Mouse (Mus musculus) adrenal gland, adult 18-20 months (tissue): ENCODE data around the gene Cyp3a44. TPM values are rescaled to one million over a fixed set of nuclear protein-coding genes. Genes with fewer than 3 reads are reported as not detected.
"Not testable (repeated sequence)": the region's sequence is repeated elsewhere in the genome, so short reads cannot be mapped to it uniquely, and the experiment has no call there.

Source experiments
- DNase-seq, 2 experiments: peaks; one replicate each; pipeline ENCODE4 v3.0.0; 2021 to 2022; ENCODE audit warnings: low spot score in 2 of 2
- long read RNA-seq, 2 experiments: library from polyadenylated mRNA; stranded (forward); transcript quantifications; one replicate each; pipeline ENCODE4 v2.0.0; 2021
- total RNA-seq, 2 experiments: library from RNA; stranded (reverse); gene quantifications; 1 replicate in 1 of 2; 2 replicates in 1 of 2; pipeline ENCODE4 v1.2.3; 2021

The Cyp3a44 gene
- total RNA-seq: under 1 TPM in 1 of 2 experiments, not detected in 1; 0.36 TPM
- long read RNA-seq, experiment 1: 0 reads
- long read RNA-seq, experiment 2: 0 reads

DNA sequence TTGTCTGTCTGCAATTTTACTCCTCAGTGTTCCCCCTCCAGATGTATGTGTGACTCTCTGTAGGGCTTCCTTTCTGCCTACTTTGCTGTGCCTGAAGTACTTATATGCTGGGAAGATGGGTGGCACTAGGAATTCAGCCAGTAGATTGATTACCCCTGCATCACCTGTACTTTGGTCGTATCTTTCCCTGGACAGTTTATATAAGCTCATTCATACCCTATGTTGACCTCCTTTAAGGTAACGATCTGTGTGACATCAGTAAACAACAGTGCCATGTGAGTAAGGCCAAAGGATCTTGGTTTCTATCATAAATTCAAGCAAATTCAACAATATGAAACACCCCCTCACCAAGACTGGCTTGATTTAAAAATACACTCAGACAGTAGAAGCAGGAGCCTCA lies at the start of gene Cyp3a44:
Gene Cyp3a44 (minus strand): TSS at position 79 of the 400 bp plus-strand sequence.
- DNase-seq: not testable (repeated sequence)

- not testable (repeated sequence) for DNase-seq
These were observed 5.4 kb downstream of the Cyp3a44 start for GRCm38 (mm10) chr5:145800229-145800628.

- DNase-seq: not testable (repeated sequence)
These were observed 12.4 kb downstream of the Cyp3a44 start for GRCm38 (mm10) chr5:145793232-145793631.

DNA sequence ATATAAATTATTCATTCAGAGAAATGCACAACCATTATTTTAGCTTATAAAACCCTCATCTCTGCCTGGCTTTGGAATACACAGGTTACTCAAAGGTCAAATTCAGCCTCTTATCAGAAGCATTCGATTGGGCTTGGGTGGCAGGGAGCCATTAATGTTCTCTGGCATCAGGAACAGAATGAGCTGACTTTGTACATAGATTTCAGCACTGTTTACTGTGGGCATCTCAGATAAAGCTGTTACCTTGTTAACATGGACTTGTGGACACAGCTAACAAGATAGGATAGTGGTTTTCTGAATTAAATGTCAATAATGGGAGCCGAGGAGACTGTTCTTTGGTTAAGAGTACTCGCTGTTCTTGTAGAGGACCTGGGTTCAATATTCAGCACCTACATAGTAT lies 68.2 kb downstream of the Cyp3a44 start:
- DNase-seq: not testable (repeated sequence)

Other genes with a start within 250 kb of the Cyp3a44 start
- not detected for gene Cyp3a41b, start 221.1 kb downstream of the Cyp3a44 start, total RNA-seq
- gene Cyp3a41a, start 85.7 kb downstream of the Cyp3a44 start, total RNA-seq: under 1 TPM in 1 of 2 experiments, not detected in 1; 0.56 TPM
- gene Cyp3a11, start 74.1 kb upstream of the Cyp3a44 start, total RNA-seq: not detected
- under 1 TPM in 1 of 2 experiments, not detected in 1; 0.20 TPM for gene Cyp3a25, start 203.7 kb upstream of the Cyp3a44 start, total RNA-seq